Mouse (Mus musculus): ENCODE measurements at regions not wholly inside any gene's neighbourhood (a gene's known extent, or its start where the extent isn't known, plus 50 kb on each side); places are given as distances from the start of the nearest gene placed in this dataset.

DNA sequence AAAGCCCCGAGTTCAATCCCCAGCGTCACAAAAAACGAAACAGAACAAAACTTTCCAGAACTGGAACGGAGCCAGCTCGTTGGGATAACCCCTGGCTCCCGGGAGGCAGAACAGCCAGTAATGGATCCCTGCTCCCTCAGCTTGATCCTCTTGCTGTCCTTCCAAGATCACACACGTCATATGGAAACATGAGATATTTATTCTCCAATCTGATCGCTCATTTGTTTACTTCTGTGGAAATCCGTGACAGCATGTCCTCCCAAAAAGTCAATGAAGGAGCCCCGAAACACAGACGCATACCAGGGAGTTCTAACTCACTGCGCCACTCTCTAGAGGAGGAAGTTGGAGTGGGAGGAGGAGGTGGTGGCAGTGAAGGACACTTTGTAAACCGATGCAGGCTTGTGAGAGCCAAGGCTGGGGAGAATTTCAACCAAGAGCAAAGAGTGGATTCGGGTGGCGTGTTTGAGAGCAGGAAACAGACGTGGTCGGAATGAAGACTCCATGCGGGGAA, 232.0 kb downstream of the Zfp36l1 start:
- Histone ChIP-seq H3K9ac (no peak overlapping the region), H3K36me3 (ENCODE audit: insufficient read depth) (no peaks in the 10 kb centered on the region), H3K27ac (ENCODE audit: low read depth, low read length) (no peak overlapping the region), H3K9me3 (ENCODE audit: low read length) (no peaks in the 10 kb centered on the region), H3K4me3 (ENCODE audit: low read depth, low read length) (no peak overlapping the region), H3K27me3 (ENCODE audit: insufficient read depth, low read length) (no peaks in the 10 kb centered on the region), H3K4me1 (ENCODE audit: insufficient read depth) (no peaks in the 10 kb centered on the region), H3K4me2 (ENCODE audit: low read depth) (no peak overlapping the region)
- DNase-seq (no peak), ATAC-seq (no peak)
- TF ChIP-seq CTCF (IDR thresholded peaks at IDR 0.05; ENCODE audit: low read depth) = no peak
- WGBS = 48% methylated on average over 18 of the region's 18 CpGs

DNA sequence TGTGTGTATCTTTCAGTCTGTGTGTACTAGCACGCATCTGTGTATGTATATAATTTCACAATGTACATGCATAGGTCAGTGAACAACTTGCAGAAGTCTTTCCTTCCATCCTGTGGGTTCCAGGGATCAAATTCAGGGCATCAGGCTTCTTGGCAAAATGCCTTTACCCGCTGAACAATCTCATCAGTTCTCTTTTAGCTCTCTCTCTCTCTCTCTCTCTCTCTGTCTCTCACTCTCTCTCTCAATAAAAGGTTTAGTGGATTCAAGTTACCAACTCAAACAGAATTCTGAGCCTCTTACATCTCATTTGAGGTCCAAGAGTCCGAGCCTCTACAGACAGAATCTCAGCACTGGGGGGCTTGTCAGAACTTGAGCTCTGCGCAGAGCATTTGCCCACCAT, 232.5 kb downstream of the Zfp36l1 start:
- Histone ChIP-seq H3K36me3 (ENCODE audit: insufficient read depth) (no peaks in the 10 kb centered on the region), H3K4me3 (ENCODE audit: low read depth, low read length) (no peak overlapping the region), H3K9me3 (ENCODE audit: low read length) (no peaks in the 10 kb centered on the region), H3K9ac (no peak overlapping the region), H3K4me1 (ENCODE audit: insufficient read depth) (no peaks in the 10 kb centered on the region), H3K27me3 (ENCODE audit: insufficient read depth, low read length) (no peaks in the 10 kb centered on the region), H3K27ac (ENCODE audit: low read depth, low read length) (0 out of 2 replicates have a peak overlapping the region, but pooled peaks have one; percentile 23), H3K4me2 (ENCODE audit: low read depth) (no peak overlapping the region)
- DNase-seq = no peak
- TF ChIP-seq CTCF (IDR thresholded peaks at IDR 0.05; ENCODE audit: low read depth) = no peak
- no peak; the same call in 1 of the 2 replicates for ATAC-seq
- WGBS = 33% methylated on average over 4 of the region's 4 CpGs

DNA sequence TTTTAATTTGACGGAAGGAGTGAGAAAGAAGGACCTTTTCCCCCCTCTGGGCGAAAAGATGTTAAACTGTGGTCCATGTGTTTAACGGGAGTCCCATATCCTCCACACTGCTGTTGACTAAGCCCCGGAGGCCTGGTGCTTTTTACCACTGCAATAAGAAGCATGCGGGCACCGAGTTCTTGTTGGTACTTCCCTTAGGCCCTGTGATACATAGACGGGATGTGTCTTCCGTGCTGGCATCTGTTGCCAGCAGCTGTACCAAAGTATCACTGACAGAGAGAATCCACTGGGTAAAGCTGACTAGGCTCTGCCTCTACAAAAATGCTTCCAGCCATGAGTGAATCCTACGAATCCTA, 232.9 kb downstream of the Zfp36l1 start:
- no peaks in the 10 kb centered on the region for H3K36me3 ChIP-seq (ENCODE audit: insufficient read depth)
- no peaks in the 10 kb centered on the region for H3K9me3 ChIP-seq (ENCODE audit: low read length)
- DNase-seq (peak; percentile 61), ATAC-seq (peak; percentile 70)
- no peak overlapping the region for H3K4me2 ChIP-seq (ENCODE audit: low read depth)
- WGBS = 15% methylated on average over 9 of the region's 9 CpGs
- no peaks in the 10 kb centered on the region for H3K4me1 ChIP-seq (ENCODE audit: insufficient read depth)
- H3K27me3 ChIP-seq (ENCODE audit: insufficient read depth, low read length) = no peaks in the 10 kb centered on the region
- TF ChIP-seq CTCF (IDR thresholded peaks at IDR 0.05; ENCODE audit: low read depth) = no peak
- H3K27ac ChIP-seq (ENCODE audit: low read depth, low read length) = 0 out of 2 replicates have a peak overlapping the region, but pooled peaks have one; percentile 23
- no peak overlapping the region for H3K4me3 ChIP-seq (ENCODE audit: low read depth, low read length)
- no peak overlapping the region for H3K9ac ChIP-seq

DNA sequence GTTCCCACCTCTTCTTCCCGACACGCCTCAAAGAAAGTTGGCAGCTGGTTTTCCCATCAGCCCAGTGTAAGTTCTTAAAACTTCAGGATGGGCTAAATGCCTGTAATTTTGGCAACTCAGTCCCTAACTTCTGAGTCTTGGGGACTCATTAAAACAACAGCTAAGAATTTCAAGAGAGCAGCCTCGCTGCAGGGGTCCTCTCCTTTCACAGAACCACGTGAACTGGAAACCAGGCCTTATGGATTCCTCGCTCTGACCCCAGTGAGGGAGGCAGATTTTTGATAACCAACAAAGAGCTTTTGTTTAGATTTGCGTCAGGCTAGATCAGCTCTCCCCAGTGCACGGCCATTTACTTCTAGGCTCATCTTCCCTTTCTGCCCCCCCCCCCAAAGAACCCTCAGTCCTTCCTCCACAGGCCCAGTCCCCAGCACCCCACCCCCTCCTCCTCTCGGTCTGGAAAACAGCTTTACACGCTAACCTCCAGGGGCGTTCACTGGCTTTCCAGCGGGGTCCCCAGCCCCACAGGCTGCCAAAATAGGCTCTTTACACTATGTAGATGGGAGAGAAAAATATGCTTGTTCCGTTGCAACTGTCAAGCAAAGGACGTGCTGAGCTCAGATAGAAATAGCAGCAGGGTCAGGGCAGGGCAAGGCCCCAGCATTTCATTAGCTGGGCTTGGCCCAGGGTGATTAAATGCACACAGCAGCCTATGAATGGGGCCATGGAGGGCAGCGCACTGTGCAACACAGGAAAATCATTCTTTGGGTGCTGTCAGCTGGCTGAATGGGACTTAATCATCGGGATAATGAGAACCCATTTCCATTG, 233.5 kb downstream of the Zfp36l1 start:
- no peak for TF ChIP-seq CTCF (IDR thresholded peaks at IDR 0.05; ENCODE audit: low read depth)
- WGBS = 13% methylated on average over 15 of the region's 15 CpGs
- Histone ChIP-seq H3K4me1 (ENCODE audit: insufficient read depth) (no peaks in the 10 kb centered on the region), H3K4me3 (ENCODE audit: low read depth, low read length) (no peak overlapping the region), H3K27me3 (ENCODE audit: insufficient read depth, low read length) (no peaks in the 10 kb centered on the region), H3K9ac (no peak overlapping the region), H3K36me3 (ENCODE audit: insufficient read depth) (no peaks in the 10 kb centered on the region), H3K4me2 (ENCODE audit: low read depth) (no peak overlapping the region), H3K27ac (ENCODE audit: low read depth, low read length) (0 out of 2 replicates have a peak overlapping the region, but pooled peaks have one; percentile 23), H3K9me3 (ENCODE audit: low read length) (no peaks in the 10 kb centered on the region)
- peak; percentile 31 for DNase-seq
- ATAC-seq = peak; percentile 87

DNA sequence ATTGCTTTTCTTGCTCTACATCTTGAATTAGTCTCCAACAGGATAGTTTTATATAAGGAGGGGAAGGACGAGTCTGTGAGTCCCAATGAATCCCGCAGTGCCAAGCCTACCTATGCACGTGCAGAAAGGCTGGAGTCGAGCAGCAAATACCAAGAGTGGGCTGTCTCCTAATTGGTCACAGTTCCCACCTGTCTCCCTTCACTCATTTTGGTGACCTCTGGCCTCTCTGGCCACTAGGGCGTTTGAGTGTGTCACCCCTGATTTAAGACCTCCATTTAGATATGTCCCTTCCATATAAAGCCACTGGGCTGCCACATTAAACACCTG, 234.1 kb downstream of the Zfp36l1 start:
- no peak for TF ChIP-seq CTCF (IDR thresholded peaks at IDR 0.05; ENCODE audit: low read depth)
- Histone ChIP-seq H3K4me2 (ENCODE audit: low read depth) (no peak overlapping the region), H3K4me1 (ENCODE audit: insufficient read depth) (no peaks in the 10 kb centered on the region), H3K9me3 (ENCODE audit: low read length) (no peaks in the 10 kb centered on the region), H3K27me3 (ENCODE audit: insufficient read depth, low read length) (no peaks in the 10 kb centered on the region), H3K27ac (ENCODE audit: low read depth, low read length) (no peak overlapping the region), H3K36me3 (ENCODE audit: insufficient read depth) (no peaks in the 10 kb centered on the region), H3K4me3 (ENCODE audit: low read depth, low read length) (no peak overlapping the region), H3K9ac (no peak overlapping the region)
- DNase-seq (no peak), ATAC-seq (no peak)
- 33% methylated on average over 5 of the region's 5 CpGs for WGBS

DNA sequence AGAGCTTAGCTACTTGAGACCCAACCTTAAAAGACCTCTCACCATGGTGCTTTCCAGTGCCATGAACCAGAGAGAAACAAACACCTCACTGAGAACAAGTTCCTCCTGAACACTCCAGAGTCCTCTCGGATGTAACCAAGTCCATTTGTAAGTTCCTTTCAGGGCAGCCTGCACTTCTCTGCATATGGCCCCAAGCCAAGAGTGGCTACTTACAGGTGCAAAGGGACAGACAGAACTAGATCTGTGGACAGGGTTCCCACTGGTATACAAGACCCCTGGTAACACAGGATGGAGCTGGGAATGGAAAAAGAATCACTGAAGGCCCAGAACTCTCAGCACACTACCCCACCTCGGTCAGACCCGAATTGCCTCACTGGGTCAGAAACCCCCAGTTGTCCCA, 234.7 kb downstream of the Zfp36l1 start:
- no peak for TF ChIP-seq CTCF (IDR thresholded peaks at IDR 0.05; ENCODE audit: low read depth)
- Histone ChIP-seq H3K27me3 (ENCODE audit: insufficient read depth, low read length) (no peaks in the 10 kb centered on the region), H3K4me3 (ENCODE audit: low read depth, low read length) (no peak overlapping the region), H3K9ac (no peak overlapping the region), H3K27ac (ENCODE audit: low read depth, low read length) (no peak overlapping the region), H3K4me2 (ENCODE audit: low read depth) (no peak overlapping the region), H3K9me3 (ENCODE audit: low read length) (no peaks in the 10 kb centered on the region), H3K4me1 (ENCODE audit: insufficient read depth) (no peaks in the 10 kb centered on the region), H3K36me3 (ENCODE audit: insufficient read depth) (no peaks in the 10 kb centered on the region)
- ATAC-seq (no peak), DNase-seq (no peak)
- 84% methylated on average over 3 of the region's 3 CpGs for WGBS

DNA sequence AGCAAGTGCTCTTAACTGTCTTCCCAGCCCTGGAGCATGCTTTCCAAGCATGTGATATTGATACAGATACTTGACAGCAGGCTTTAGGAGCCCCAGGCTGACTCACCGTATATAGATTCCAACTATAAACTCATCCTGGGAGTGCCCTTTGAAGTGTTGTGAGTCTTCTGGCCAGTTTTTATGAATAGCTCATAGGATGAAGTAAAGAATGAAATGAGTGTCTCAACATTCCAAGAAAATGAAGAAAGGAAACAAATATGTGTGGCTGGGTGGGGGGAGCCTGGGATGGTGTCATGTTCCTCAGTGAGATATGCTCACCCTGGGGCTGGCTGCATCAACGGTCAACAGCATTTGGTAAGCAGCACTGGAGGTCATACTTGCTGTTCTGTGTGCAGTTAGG, 238.5 kb downstream of the Zfp36l1 start:
- Histone ChIP-seq H3K9ac (no peak overlapping the region), H3K4me1 (ENCODE audit: insufficient read depth) (no peaks in the 10 kb centered on the region), H3K36me3 (ENCODE audit: insufficient read depth) (no peaks in the 10 kb centered on the region), H3K4me3 (ENCODE audit: low read depth, low read length) (no peak overlapping the region), H3K4me2 (ENCODE audit: low read depth) (no peak overlapping the region), H3K27ac (ENCODE audit: low read depth, low read length) (no peak overlapping the region), H3K27me3 (ENCODE audit: insufficient read depth, low read length) (no peaks in the 10 kb centered on the region), H3K9me3 (ENCODE audit: low read length) (no peaks in the 10 kb centered on the region)
- no peak for TF ChIP-seq CTCF (IDR thresholded peaks at IDR 0.05; ENCODE audit: low read depth)
- DNase-seq (no peak), ATAC-seq (no peak)
- WGBS = 82% methylated on average over 2 of the region's 2 CpGs
